12 mouse cellular contexts compared by ENCODE assay signal in the genomic region with DNA sequence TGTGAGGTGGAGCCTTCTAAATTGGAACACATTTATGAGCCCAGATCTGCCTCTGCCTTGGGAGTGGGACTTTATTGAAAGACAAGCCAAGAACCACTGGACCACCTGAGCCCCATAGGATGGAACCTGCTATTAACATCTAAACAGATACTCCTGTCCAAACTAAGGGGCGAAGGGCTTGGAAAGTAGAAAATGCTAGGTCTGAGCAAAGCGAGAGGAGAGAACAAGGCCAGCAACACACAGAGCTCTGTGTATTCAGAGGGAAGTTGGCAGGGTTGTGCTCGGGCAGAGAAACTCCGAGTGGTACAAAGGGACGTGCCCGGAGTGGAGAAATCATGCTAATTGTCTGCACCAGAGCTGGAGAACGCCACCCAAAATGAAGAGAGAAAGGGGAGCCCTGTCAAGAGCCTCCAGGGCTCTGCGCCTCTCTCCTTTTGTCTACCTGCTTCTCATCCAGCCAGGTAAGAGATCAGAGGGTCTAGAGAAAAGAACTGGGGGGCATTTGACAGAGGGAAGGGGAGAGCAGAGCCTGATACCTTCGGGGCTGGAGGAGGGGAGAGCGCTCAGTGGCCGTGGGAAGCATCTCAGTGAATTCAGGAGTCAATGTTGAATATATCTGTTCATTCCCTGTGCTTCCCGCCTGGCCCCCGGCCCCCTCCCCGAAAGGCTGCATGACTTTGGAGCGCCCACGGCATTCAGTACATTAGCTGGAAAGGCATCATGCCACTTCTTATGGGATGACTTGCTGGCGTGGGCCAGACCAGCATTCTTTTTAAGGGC. TPM values are rescaled to one million over a fixed set of nuclear protein-coding genes. Genes with fewer than 3 reads are reported as not detected.
DNase-seq lines count a peak whose midpoint lies in the region; TF ChIP-seq lines count a peak whose summit lies in the region.
"Had no signal": no experiment of that assay in that cellular context is flagged by ENCODE, and none has a peak within 500 bp of the region (broad histone marks: within the 10 kb centered on the region; RNA-seq: fewer than 3 reads in every experiment).

TSS of gene Hepacam (plus strand) at position 51 of the 780 bp plus-strand sequence.

- DNase-seq in frontal cortex, adult 2 months (ENCODE audit: extremely low spot score in 1 of 2, low spot score in 1 of 2) = peak in 1 of 2 experiments; percentile 63
- DNase-seq in frontal cortex, postnatal 36 days (ENCODE audit: low spot score in 2 of 2) = no peak
- no peak for DNase-seq in testis, postnatal 10 days (ENCODE audit: low spot score)
- DNase-seq in left cerebral cortex, adult 2 months (ENCODE audit: extremely low spot score in 1 of 2, low spot score in 2 of 2) = no peak
- DNase-seq in adrenal gland, postnatal 4 days (ENCODE audit: low spot score in 2 of 2) = no peak
- DNase-seq in c-Kit-positive CD71-positive TER-119-positive erythroid progenitor cells, embryonic 14.5 days (ENCODE audit: low spot score) = no peak
- no peak for DNase-seq in heart, postnatal 10 days
- DNase-seq: heart, postnatal 14 days had no signal

- H3K27me3 ChIP-seq in testis, adult 2 months (ENCODE audit: control insufficient read depth, insufficient read depth, low read length) = no peaks in the 10 kb centered on the region
- H3K27me3 ChIP-seq: limb, embryonic 13.5 days; stomach, embryonic 15.5 days had no signal

- intact Hi-C loops in left cerebral cortex, adult 2 months (cut with DNase I) = no loop called here
- intact Hi-C loops in heart, postnatal 10 days (cut with DNase I) = no loop called here

- TF ChIP-seq POLR2A in testis, adult 2 months (IDR thresholded peaks at IDR 0.05; ENCODE audit: control insufficient read depth, low read depth, low read length) = no peak

- no peak for TF ChIP-seq CTCF in testis, adult 2 months (IDR thresholded peaks at IDR 0.05; ENCODE audit: control insufficient read depth, insufficient read depth, insufficient replicate concordance, low read depth, low read length)
- TF ChIP-seq CTCF in left cerebral cortex, adult 2 months (IDR thresholded peaks at IDR 0.05) = no peak

- no peak within 1 kb of the TSS for H3K27ac ChIP-seq in testis, adult 2 months (ENCODE audit: control insufficient read depth, insufficient read depth, low read depth, low read length)
- peak within 1 kb of the TSS; percentile 89 for H3K27ac ChIP-seq in left cerebral cortex, adult 2 months
- H3K27ac ChIP-seq: limb, embryonic 13.5 days had no signal

- H3K36me3 ChIP-seq in testis, adult 2 months (ENCODE audit: control insufficient read depth, insufficient read depth, low read length) = no peaks in the 10 kb centered on the region
- H3K36me3 ChIP-seq: limb, embryonic 13.5 days; stomach, embryonic 15.5 days had no signal

- H3K4me3 ChIP-seq in testis, adult 2 months (ENCODE audit: control insufficient read depth, low read depth, low read length) = no peak within 1 kb of the TSS
- H3K4me3 ChIP-seq in left cerebral cortex, adult 2 months = peak within 1 kb of the TSS; percentile 43
- H3K4me3 ChIP-seq: limb, embryonic 13.5 days; stomach, embryonic 15.5 days had no signal

- peaks cover 12% of the 10 kb centered on the region for H3K4me1 ChIP-seq in testis, adult 2 months (ENCODE audit: control insufficient read depth, insufficient read depth, low read length)
- H3K4me1 ChIP-seq: limb, embryonic 13.5 days; stomach, embryonic 15.5 days had no signal

RNA-seq across cellular contexts. Expression of gene Hepacam, which starts in this region (rescaled TPM):
- polyA plus RNA-seq in frontal cortex, adult 2 months (2012; rRNA removed) = 79.8 and 81.4 TPM in 2 replicates
- polyA plus RNA-seq in testis, adult 2 months (2012; rRNA removed) = 21.3 and 26.5 TPM in 2 replicates
- 10 to 100 TPM; 53.6 to 53.7 TPM for total RNA-seq in left cerebral cortex, adult 2 months (2021)
- total RNA-seq in adrenal gland, postnatal 4 days (2021) = under 1 TPM; 0.31 to 0.45 TPM
- total RNA-seq in heart, postnatal 10 days (2021) = under 1 TPM in 1 of 2 experiments, not detected in 1; 0.24 TPM
- total RNA-seq: neutrophil, adult 5-6 weeks had no signal

Comparison
In these comparisons a context has a peak if more than half of its experiments do, and no peak if none do; other contexts are left out.
1. RNA of gene Hepacam (total RNA-seq): 53.6 to 53.7 TPM in left cerebral cortex, adult 2 months; 0.31 to 0.45 TPM in adrenal gland, postnatal 4 days and 0.24 TPM in heart, postnatal 10 days; every median in the first group is over 10 times any median in the second.